Mouse (Mus musculus): Measurements from ENCODE around the gene Nup188.

The Nup188 gene

GRCm38 (mm10) chr2:30392577-30393369, 106.6 kb downstream of the Nup188 start:
- peak; percentile 94 for DNase-seq

GRCm38 (mm10) chr2:30393370-30393656, 107.1 kb downstream of the Nup188 start:
- DNase-seq: no peak
